Mouse (Mus musculus) MEL (cell line): ENCODE measurements around the gene Wwc2.

Experiments used
- CHD1 ChIP-seq: IDR thresholded peaks from 2 replicates; pipeline ENCODE4 v1.6.1; 2012; ENCODE audit warnings: low read depth, mild to moderate bottlenecking, inconsistent platforms, low read length, improper control_type of control experiment
- CTCF ChIP-seq, 3 experiments: IDR thresholded peaks in 2 of 3; conservative IDR thresholded peaks in 1 of 3; 2 replicates each; pipeline ENCODE4 v1.5.1; 2011 to 2012; ENCODE audit warnings: low read length in 3 of 3, low read depth in 2 of 3, mild to moderate bottlenecking in 2 of 3, improper control_type of control experiment in 1 of 3, inconsistent platforms in 1 of 3, mixed read lengths in 1 of 3, moderate library complexity in 1 of 3; ENCODE audit not compliant: control insufficient read depth in 1 of 3, insufficient read depth in 1 of 3, poor library complexity in 1 of 3, severe bottlenecking in 1 of 3
- EP300 ChIP-seq, 2 experiments: IDR thresholded peaks; 2 replicates each; pipeline ENCODE4 v1.6.1; 2011; ENCODE audit warnings: improper control_type of control experiment in 2 of 2, low read length in 2 of 2, low read depth in 1 of 2, mild to moderate bottlenecking in 1 of 2
- GABPA ChIP-seq: IDR thresholded peaks from 2 replicates; pipeline ENCODE4 v1.6.1; 2012; ENCODE audit warnings: low read depth, mild to moderate bottlenecking, inconsistent platforms, low read length, improper control_type of control experiment, moderate library complexity
- MAFK ChIP-seq: IDR thresholded peaks from 2 replicates; pipeline ENCODE4 v1.6.1; 2011; ENCODE audit warnings: low read depth, mild to moderate bottlenecking, low read length, improper control_type of control experiment, borderline replicate concordance
- MAX ChIP-seq: IDR thresholded peaks from 2 replicates; pipeline ENCODE4 v1.6.1; 2011; ENCODE audit warnings: low read length, improper control_type of control experiment
- MXI1 ChIP-seq: IDR thresholded peaks from 2 replicates; pipeline ENCODE4 v1.6.1; 2011; ENCODE audit warnings: mild to moderate bottlenecking, low read depth, low read length, improper control_type of control experiment
- NRF1 ChIP-seq: IDR thresholded peaks from 2 replicates; pipeline ENCODE4 v1.6.1; 2014; ENCODE audit warnings: low read depth, mild to moderate bottlenecking, inconsistent platforms, low read length, improper control_type of control experiment, moderate library complexity; ENCODE audit not compliant: poor library complexity, insufficient read depth, severe bottlenecking
- POLR2A ChIP-seq, 2 experiments: IDR thresholded peaks; 2 replicates each; pipeline ENCODE4 v1.6.1; 2011 to 2012; ENCODE audit warnings: low read length in 2 of 2, mild to moderate bottlenecking in 2 of 2, control low read depth in 1 of 2, improper control_type of control experiment in 1 of 2, low read depth in 1 of 2, moderate library complexity in 1 of 2; ENCODE audit not compliant: control insufficient read depth in 1 of 2, insufficient read depth in 1 of 2, poor library complexity in 1 of 2
- POLR2AphosphoS2 ChIP-seq: IDR thresholded peaks from 2 replicates; pipeline ENCODE4 v1.6.1; 2011; ENCODE audit warnings: low read length, improper control_type of control experiment

DNA sequence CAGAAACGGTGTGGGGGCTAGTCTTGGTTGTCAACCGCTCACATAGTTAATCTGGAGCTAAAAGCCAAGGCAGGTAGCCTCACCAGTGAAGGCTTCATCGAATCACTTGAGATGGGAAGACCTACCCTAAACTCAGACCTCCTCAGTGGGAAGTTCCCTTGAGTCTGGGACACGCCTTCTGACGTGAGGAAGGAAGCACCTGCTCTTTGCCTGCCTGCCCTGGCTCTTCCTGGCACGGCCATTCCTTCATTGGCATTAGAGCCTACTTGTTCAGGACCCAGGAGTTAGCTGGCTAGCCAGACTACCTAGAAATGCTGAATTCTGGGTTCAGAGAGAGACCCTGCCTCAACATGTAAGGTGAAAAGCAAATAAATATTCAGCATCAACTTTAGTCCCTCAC is 9.6 kb downstream of the Wwc2 start:
- TF ChIP-seq CHD1: no peak
- TF ChIP-seq MAX: no peak
- TF ChIP-seq MXI1: no peak
- no peak for TF ChIP-seq POLR2AphosphoS2
- no peak for TF ChIP-seq MAFK
- no peak for TF ChIP-seq GABPA
- no peak for TF ChIP-seq CTCF (IDR thresholded peaks at IDR 0.05 in 2 of 3, conservative IDR thresholded peaks at IDR 0.05 in 1 of 3; ENCODE audit: control insufficient read depth in 1 of 3, insufficient read depth in 1 of 3, low read depth in 2 of 3, low read length in 3 of 3, poor library complexity in 1 of 3, severe bottlenecking in 1 of 3)
- TF ChIP-seq NRF1: no peak
- no peak for TF ChIP-seq POLR2A (IDR thresholded peaks at IDR 0.05; ENCODE audit: control insufficient read depth in 1 of 2, insufficient read depth in 1 of 2, low read depth in 1 of 2, low read length in 2 of 2, poor library complexity in 1 of 2)
- no peak for TF ChIP-seq EP300 (IDR thresholded peaks at IDR 0.05; ENCODE audit: low read depth in 1 of 2, low read length in 2 of 2)
